Mouse (Mus musculus) intestine, embryonic 14.5 days (tissue): ENCODE results near the gene Foxd2. TPM values are rescaled to one million over a fixed set of nuclear protein-coding genes. Genes with fewer than 3 reads are reported as not detected.

Experiments
- ATAC-seq: fragments of 200-750 bp; cut with Nextera tagmentation; replicated peaks from 2 replicates; pipeline ENCODE4 v1.8.0; 2017; ENCODE audit warnings: low read depth, moderate number of reproducible peaks, moderate TSS enrichment, moderate library complexity; ENCODE audit not compliant: low FRiP score, low TSS enrichment
- DNase-seq: peaks from one replicate; pipeline ENCODE4 v3.0.0-alpha.2; 2018; ENCODE audit warnings: low spot score
- H3K27ac ChIP-seq: fragments of 300-500 bp; sonication (generic); 2 replicates; pipeline ENCODE4 v1.5.1; 2014; ENCODE audit warnings: low read depth, mild to moderate bottlenecking, control low read depth
- H3K27me3 ChIP-seq: fragments of 300-500 bp; sonication (generic); replicated peaks from 2 replicates; pipeline ENCODE4 v1.6.1; 2014; ENCODE audit warnings: low read length, control low read depth; ENCODE audit not compliant: control insufficient read depth, insufficient read depth
- H3K36me3 ChIP-seq: fragments of 300-500 bp; sonication (generic); 2 replicates; pipeline ENCODE4 v1.6.1; 2014; ENCODE audit warnings: low read length, control low read depth; ENCODE audit not compliant: control insufficient read depth, insufficient read depth
- H3K4me1 ChIP-seq: fragments of 300-500 bp; sonication (generic); replicated peaks from 2 replicates; pipeline ENCODE4 v1.6.1; 2014; ENCODE audit warnings: low read length, control low read depth, mixed read lengths; ENCODE audit not compliant: control insufficient read depth, insufficient read depth
- H3K4me2 ChIP-seq: fragments of 300-500 bp; sonication (generic); 2 replicates; pipeline ENCODE4 v1.6.1; 2014; ENCODE audit warnings: low read length
- H3K4me3 ChIP-seq: fragments of 300-500 bp; sonication (generic); 2 replicates; pipeline ENCODE4 v1.5.1; 2014; ENCODE audit warnings: low read depth, low read length, control low read depth, mixed read lengths
- H3K9ac ChIP-seq: fragments of 300-500 bp; sonication (generic); 2 replicates; pipeline ENCODE4 v1.6.1; 2014; ENCODE audit warnings: mild to moderate bottlenecking, low read length
- H3K9me3 ChIP-seq: fragments of 300-500 bp; sonication (generic); 2 replicates; pipeline ENCODE4 v1.6.1; 2016; ENCODE audit warnings: low read length, control low read depth; ENCODE audit not compliant: control insufficient read depth
- WGBS: fragments of 180-500 bp; shearing (Covaris S2); extraction: QIAGEN DNeasy Blood & Tissue Kit; methylation state at CpG from one replicate; pipeline ENCODE4 v1.1.7; 2014; 5-methylcytosine and 5-hydroxymethylcytosine counted together
- polyA plus RNA-seq: library from polyadenylated mRNA; unstranded; fragments of >200 nt; fragmentation: Nextera tagmentation; extraction: Ambion mirVana; gene quantifications from 2 replicates; pipeline ENCODE4 v1.2.1, GENCODE M21; 2014

The Foxd2 gene
- polyA plus RNA-seq, 1 experiment from 2014 or later, result 0.14 TPM

DNA sequence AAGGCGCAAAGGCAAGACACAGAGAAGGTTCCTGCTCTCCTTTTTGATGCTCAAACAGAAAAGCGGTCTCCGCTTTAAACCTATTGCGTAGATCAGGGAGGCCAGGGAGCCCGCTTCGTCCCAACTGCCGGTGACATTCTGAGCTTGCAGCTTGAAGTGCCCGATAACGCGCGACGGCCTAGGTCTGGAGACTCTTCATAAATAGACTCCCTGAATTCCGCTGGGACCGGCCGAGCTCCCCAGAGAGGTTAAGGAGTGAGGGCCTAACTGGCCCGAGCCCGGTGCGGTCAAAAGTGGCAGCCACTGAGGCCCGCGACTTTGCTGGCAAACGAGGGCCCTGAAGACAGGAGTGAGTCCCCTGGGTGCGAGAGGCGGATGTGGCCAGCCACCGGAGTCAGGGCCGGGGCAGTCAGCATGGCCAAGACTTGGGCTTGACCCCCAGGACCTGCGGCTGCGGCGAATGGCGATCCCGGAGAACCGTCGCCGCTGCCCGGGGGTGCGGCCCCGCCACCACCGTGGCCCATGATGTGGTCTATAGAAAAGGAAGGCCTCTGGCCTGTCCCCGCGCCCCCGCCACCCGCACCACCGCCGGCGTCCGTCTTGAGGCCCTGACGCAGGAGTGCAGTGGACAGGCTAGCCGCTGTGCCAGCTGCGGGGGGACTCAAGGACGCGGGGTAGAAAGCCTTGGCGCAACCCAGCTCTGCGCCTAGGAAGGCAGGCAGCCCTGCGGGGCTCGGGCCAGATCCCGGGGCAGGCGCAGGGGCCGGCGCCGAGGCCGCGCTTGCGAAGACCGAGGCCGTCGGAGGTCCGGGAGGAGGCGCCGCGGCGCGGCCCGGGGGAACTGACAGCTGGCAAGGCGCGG, 1.4 kb downstream of the Foxd2 start:
- ATAC-seq (no peak), DNase-seq (peak; percentile 83)
- H3K4me2 ChIP-seq, result peak overlapping the region; percentile 69
- WGBS, result 1% methylated on average over 73 of the region's 74 CpGs
- peaks cover 99% of the 10 kb centered on the region for H3K27me3 ChIP-seq
- no peaks in the 10 kb centered on the region for H3K4me1 ChIP-seq
- peak overlapping the region; percentile 40 for H3K4me3 ChIP-seq
- H3K9me3 ChIP-seq, result no peaks in the 10 kb centered on the region
- H3K36me3 ChIP-seq, result no peaks in the 10 kb centered on the region
- 0 out of 2 replicates have a peak overlapping the region, but pooled peaks have one; percentile 16 for H3K9ac ChIP-seq
- H3K27ac ChIP-seq, result no peak overlapping the region

DNA sequence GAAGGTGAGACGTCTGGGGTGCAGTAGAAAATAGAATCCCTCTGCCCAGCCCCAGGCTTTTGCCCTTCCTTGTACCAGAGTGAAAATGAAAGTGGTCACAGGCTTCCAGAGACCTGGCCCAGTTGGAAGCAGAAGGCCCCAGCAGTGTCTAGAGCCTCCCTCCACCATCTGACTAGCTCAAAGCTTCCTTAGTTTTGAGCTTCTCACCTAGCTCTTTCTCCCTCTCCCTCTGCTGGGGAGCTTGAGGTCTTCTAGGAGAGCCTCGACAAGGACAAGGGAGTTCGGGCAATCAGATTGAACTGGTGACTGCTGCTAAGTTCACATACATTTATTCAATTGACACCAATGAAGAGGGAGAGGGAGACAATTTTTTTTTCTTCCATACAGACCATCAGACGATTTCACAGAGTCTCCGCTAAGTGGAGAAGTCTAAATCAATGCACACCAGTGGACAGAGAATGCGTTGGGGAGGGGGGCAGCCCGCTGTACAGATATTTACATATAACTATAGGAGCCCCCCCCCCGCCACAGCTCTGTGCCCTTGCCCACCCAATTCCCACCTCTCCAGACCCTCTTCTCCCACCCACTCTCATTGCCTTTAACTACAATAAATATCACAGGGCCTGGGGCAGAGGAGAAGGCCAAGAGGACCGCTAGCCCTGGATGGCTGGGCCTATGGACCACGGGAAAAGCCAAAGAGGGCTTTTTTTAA, 2.5 kb downstream of the Foxd2 start:
- H3K4me2 ChIP-seq, result no peak overlapping the region
- ATAC-seq (no peak), DNase-seq (no peak)
- no peaks in the 10 kb centered on the region for H3K9me3 ChIP-seq
- no peaks in the 10 kb centered on the region for H3K36me3 ChIP-seq
- no peak overlapping the region for H3K27ac ChIP-seq
- H3K27me3 ChIP-seq, result peaks cover 99% of the 10 kb centered on the region
- 17% methylated on average over 10 of the region's 10 CpGs for WGBS
- no peaks in the 10 kb centered on the region for H3K4me1 ChIP-seq
- H3K4me3 ChIP-seq, result peak overlapping the region; percentile 40; the same call in 1 of the 2 replicates
- H3K9ac ChIP-seq, result no peak overlapping the region

GRCm38 (mm10) chr4:114905501-114905900, 3.2 kb downstream of the Foxd2 start:
- DNase-seq (no peak), ATAC-seq (no peak)
- H3K9ac ChIP-seq, result no peak overlapping the region
- WGBS, result 48% methylated on average over 3 of the region's 3 CpGs
- H3K4me1 ChIP-seq, result no peaks in the 10 kb centered on the region
- no peaks in the 10 kb centered on the region for H3K36me3 ChIP-seq
- peaks cover 99% of the 10 kb centered on the region for H3K27me3 ChIP-seq
- no peak overlapping the region for H3K4me2 ChIP-seq
- H3K4me3 ChIP-seq, result no peak overlapping the region
- no peaks in the 10 kb centered on the region for H3K9me3 ChIP-seq
- no peak overlapping the region for H3K27ac ChIP-seq

DNA sequence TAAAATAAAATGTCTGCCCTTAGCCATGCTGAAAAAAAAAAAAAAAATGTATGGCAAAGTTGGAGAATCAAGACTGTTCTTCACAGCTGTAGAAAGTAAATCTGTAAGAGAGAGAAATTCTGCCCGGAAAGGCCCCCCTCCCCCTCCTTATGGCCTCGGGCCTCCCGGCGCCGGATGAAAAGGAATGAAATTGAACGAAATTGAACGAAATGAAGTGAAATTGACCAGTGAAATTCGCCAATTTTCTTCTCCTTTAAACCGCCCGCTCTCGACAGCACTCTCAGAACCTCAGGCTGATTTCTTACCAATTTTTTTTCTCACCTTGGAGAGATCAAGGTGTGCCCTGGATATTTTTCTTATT, 5.3 kb downstream of the Foxd2 start:
- ATAC-seq (no peak), DNase-seq (no peak)
- Histone ChIP-seq H3K4me3 (no peak overlapping the region), H3K27ac (no peak overlapping the region), H3K4me2 (no peak overlapping the region), H3K4me1 (no peaks in the 10 kb centered on the region), H3K9ac (no peak overlapping the region), H3K36me3 (no peaks in the 10 kb centered on the region), H3K9me3 (no peaks in the 10 kb centered on the region), H3K27me3 (peaks cover 100% of the 10 kb centered on the region)
- 8% methylated on average over 11 of the region's 11 CpGs for WGBS

- Histone ChIP-seq H3K27ac (no peak overlapping the region), H3K27me3 (peaks cover 100% of the 10 kb centered on the region), H3K9ac (no peak overlapping the region), H3K9me3 (no peaks in the 10 kb centered on the region), H3K36me3 (no peaks in the 10 kb centered on the region), H3K4me2 (no peak overlapping the region), H3K4me1 (no peaks in the 10 kb centered on the region), H3K4me3 (peak overlapping the region; percentile 6; the same call in 1 of the 2 replicates)
- DNase-seq (peak; percentile 74), ATAC-seq (no peak)
- WGBS, result 1% methylated on average over 39 of the region's 39 CpGs
Observed at GRCm38 (mm10) chr4:114902641-114903421, 5.8 kb downstream of the Foxd2 start.

- no peaks in the 10 kb centered on the region for H3K36me3 ChIP-seq
- no peaks in the 10 kb centered on the region for H3K9me3 ChIP-seq
- H3K4me2 ChIP-seq, result peak overlapping the region; percentile 26; the same call in 1 of the 2 replicates
- H3K27ac ChIP-seq, result no peak overlapping the region
- no peak overlapping the region for H3K9ac ChIP-seq
- H3K4me1 ChIP-seq, result no peaks in the 10 kb centered on the region
- ATAC-seq, result 0 out of 2 replicates have a peak, but pooled peaks have one; percentile 54
- DNase-seq, result peak; percentile 80
- peak overlapping the region; percentile 10; the same call in 1 of the 2 replicates for H3K4me3 ChIP-seq
- peaks cover 100% of the 10 kb centered on the region for H3K27me3 ChIP-seq
- under 1% methylated on average over 42 of the region's 42 CpGs for WGBS
Observed at GRCm38 (mm10) chr4:114901643-114902351, 6.9 kb downstream of the Foxd2 start.

DNA sequence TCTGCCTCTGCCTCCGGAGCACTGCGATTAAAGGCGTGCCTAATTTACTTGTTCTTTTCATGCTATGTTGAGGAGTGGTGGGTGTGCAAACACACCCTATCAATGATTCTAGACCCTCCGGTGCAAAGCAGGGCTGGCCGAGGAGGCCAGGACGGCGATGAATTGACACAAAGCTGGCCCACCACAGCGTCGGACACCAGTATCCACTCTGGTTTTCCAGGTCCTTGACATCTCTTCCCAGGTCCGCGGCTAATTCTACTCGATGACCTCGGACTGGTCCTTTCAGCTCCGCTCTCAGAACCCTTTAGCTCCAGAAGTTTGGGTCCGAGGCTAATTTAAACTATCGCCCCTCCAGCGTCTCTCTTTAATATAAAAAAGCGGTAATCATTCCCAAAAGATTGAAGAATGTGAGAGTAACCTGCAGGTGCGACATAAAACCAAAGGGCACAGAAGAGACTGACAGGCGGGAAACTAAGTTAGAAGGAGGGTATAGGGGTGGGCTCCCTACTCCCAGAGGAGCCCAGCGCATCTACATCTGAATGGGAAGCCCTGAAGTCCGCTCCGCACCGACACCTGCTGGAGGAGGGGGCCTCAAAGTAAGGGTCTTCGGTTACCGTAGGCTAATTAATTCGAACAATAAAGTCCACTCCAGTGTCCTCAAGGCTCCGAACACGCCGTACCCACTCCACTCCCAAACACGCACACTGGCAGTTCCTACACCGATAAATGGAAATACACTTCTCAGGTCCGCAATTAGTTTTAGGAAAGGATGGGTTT, 7.6 kb downstream of the Foxd2 start:
- 5% methylated on average over 33 of the region's 33 CpGs for WGBS
- DNase-seq, result peak; percentile 71

More for the DNA sequence above, 7.6 kb downstream of the Foxd2 start:
- Histone ChIP-seq H3K9ac (no peak overlapping the region), H3K27me3 (peaks cover 100% of the 10 kb centered on the region), H3K9me3 (no peaks in the 10 kb centered on the region), H3K36me3 (no peaks in the 10 kb centered on the region), H3K4me1 (no peaks in the 10 kb centered on the region), H3K27ac (no peak overlapping the region), H3K4me2 (no peak overlapping the region), H3K4me3 (no peak overlapping the region)
- ATAC-seq, result no peak
